Mouse (Mus musculus): Measurements from ENCODE around the gene Taf4.

DNA sequence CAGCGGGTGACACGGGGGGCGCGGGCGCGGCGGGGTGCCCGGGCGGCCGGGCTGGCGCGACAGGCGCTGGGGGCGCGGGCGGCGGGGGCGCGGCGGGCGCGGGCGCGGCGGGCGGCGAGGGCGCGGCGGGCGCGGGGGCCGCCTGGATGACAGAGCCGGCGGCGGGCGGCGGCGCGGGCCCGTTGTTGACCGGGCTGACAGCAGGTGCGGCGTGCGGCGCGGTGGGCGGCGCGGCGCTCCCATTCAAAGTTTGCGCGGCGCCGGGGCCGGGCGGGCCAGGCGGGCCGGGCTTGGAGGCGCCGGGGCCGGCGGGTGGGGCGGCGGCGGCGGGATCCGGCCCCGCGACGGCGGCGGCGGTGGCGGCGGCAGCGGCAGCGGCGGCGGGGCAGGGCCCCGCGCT lies 595 bp downstream of the Taf4 start:
- TF ChIP-seq POLR2A (IDR thresholded peaks at IDR 0.05; ENCODE audit: control insufficient read depth, extremely low read depth, insufficient read depth, low read length, poor library complexity) (no peak), CTCF (IDR thresholded peaks at IDR 0.05; ENCODE audit: borderline replicate concordance, control insufficient read depth, extremely low read depth, insufficient read depth, low read length, poor library complexity) (no peak)

Data from thymus, adult 2 months (tissue).